Mouse (Mus musculus): ENCODE data around the gene Dimt1.

DNA sequence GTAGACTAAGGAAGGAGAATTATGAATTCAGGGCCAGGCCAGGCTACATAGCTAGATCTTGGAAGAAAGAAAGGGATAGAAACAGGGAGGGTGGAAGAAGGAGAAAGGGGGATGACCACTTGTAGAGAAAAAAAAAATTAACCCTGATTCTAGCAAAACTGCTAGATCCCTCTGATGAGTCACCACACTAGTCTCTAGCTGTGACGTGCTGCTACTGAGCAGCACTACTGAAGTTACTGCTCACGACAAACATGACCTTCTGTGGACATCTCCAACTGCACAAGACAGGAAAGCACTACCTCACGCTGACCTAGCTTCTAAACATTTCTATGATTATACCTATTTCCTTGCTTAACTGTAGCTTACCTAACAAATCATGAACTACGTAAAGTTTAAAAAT is 18.6 kb upstream of the Dimt1 start:
- TF ChIP-seq POLR2A (IDR thresholded peaks at IDR 0.05; ENCODE audit: borderline replicate concordance, extremely low read depth, insufficient read depth, insufficient read length, poor library complexity, severe bottlenecking) (no peak), CTCF (IDR thresholded peaks at IDR 0.05; ENCODE audit: borderline replicate concordance, extremely low read depth, insufficient read depth, insufficient read length) (no peak)

Data from brain, embryonic 14.5 days (tissue).